Mouse (Mus musculus) cortical plate, adult 2 months (tissue): ENCODE measurements around the gene Ano8.

Experiments used
- CTCF ChIP-seq: fragments of 200-500 bp; IDR thresholded peaks from 2 replicates; pipeline ENCODE4 v1.5.1; 2011; ENCODE audit warnings: mild to moderate bottlenecking, control low read depth, low read length; ENCODE audit not compliant: insufficient read depth; ENCODE audit errors: extremely low read depth
- POLR2A ChIP-seq: fragments of 200-500 bp; IDR thresholded peaks from 2 replicates; pipeline ENCODE4 v1.6.1; 2011; ENCODE audit warnings: mild to moderate bottlenecking, low read length, control low read depth; ENCODE audit not compliant: insufficient read depth; ENCODE audit errors: extremely low read depth

GRCm38 (mm10) chr8:71476099-71476940 is 9.4 kb downstream of the Ano8 start:
- TF ChIP-seq CTCF (no peak), POLR2A (no peak)
